Mouse (Mus musculus) ovary, adult 18-20 months (tissue): ENCODE measurements around the gene Rnf222.

Source experiments
- DNase-seq: peaks from one replicate; pipeline ENCODE4 v3.0.0; 2022; ENCODE audit warnings: low spot score, mixed read lengths

Gene Rnf222

DNA sequence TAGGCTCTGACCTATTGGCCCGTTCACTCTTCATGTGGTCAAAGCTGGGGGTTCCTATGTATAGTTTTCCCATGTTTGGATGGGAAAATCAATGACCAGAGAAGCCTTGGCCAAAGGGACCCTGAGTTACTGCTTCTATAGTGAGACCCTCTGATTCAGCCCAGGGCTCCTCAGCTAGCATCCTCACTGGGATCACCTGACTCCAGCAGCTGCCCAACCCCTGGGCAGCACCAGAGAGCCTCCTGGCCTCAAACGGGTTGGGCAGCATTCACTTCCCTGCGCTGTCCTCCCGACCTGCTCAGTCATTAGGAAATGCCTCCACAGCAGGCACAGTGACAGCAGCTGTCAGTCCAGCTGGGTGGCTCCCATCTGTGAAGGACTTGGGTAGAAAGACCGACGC is at the start of gene Rnf222:
Gene Rnf222, plus strand, starts transcription at position 301 of the 400 bp plus-strand sequence.
- no peak for DNase-seq

DNA sequence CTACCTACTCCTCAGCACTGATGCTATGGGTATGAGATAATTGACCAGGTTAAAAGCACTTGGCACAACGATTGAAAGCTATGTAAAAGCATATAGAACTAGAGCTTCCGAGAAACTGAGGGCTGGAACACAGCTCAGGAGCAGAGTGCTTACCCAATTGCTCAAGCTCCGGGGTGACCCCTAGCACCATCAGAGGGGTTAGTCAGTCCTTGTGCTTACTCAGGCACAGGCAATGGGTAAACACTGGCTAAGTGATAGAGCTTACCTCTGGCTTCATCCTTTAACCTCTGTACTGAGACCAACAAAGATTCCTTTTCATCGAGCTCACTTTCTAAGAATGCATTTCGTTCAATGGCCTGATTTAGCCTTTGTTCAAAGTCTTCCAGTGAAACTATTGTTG is 48.7 kb upstream of the Rnf222 start:
- DNase-seq, result no peak

- no peak for DNase-seq
Observed at GRCm38 (mm10) chr11:68850862-68851261, 37.5 kb upstream of the Rnf222 start.

DNA sequence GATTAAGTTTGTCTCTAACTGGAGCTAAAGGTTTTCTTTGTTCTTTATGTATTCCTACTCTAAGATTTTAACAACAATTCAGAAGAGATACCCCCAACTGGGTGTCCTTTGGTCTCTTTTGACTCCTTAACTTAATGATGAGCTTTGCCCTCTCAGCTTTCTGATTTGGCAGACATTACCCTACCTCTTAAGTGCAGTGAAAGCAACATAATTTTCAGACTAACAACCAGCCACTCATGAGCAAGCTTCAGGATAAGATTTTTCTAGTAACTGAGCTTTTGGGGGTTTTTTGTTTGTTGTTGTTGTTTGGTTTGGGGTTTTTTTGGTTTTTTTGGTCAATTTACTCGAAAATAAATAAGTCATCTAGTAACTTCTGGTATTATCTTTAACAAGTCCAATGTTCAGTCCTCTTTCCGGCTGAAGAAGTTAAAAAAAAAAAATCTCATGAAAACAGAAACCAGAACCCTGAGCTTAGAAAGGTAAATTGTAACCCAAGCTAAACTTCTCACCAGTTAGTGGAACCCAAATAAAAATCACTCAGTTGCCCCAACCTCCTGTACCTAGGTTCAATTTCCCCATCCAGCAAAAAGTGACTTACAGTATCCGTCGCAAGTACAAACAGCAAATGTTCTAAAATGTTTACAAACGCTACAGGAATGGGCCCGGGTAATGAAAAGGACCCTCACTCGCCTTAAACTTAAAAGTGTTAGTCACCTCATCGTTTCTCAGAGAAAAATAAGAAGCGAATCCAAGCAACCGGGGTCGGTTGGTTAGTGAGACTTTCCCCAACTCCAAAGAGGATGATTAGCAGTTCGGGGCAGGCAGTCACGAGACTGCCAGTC is 36.5 kb upstream of the Rnf222 start:
- no peak for DNase-seq

GRCm38 (mm10) chr11:68852486-68852901 is 35.9 kb upstream of the Rnf222 start:
- DNase-seq, result peak; percentile 74

DNA sequence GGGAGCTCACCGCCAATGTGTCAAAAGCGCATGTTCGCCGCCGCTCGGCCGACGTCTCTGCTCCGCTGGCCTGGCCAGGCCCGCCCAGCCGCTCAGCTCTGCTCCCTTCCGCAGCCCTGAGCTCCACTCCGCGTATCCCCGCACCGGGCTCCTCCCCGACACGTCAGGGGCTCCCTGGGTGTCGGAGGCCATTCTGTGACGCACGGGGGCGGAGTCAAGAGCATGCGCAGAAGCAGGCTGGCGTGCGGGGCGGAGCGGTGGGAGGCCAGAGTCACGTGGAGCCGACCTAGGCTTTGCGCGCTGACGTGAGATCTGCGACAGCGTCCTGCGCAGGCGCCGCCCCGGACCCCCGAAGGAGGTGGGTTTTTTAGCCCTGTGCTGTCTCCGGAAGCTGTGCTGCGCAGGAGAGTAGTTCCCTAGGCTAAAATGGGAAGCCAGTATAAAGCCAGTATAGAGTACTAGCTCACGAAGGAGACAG is 35.4 kb upstream of the Rnf222 start:
- DNase-seq, result peak; percentile 99

DNA sequence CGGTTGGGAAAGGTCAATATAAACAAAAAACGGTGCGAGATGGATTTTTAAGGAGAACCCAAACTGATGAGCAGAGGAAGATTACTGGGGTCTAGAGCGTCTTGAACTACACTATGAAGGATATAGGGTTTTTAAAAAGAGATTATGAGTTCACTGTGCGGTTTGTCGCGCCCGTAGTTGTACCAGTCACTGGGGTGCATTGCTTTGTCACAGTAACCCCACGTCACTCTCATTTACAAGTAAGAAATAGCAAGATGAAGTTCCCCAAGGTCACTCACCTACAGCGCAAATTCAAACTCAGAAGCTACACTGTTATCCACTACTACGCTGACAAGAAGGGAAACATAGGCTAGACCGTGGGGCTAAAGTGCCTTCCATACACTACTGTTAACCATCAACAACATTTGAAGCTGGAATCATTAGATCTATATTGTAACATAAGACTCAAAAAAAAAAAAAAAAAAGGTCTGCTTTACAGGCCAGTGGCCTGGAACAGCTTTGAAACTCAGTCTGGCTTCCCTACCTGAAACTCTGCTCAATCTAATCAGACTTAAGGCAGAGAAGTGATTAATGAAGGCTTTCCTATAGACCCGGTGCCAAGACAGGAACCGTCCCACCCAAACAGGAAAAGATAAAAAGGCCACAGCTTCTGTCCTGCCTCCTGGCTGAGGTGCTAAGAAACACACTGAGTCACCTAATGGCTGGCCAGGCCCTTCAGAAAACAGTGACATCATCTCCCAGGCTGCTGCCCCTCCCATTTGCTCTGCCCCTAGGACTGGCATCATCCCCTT is 34.5 kb upstream of the Rnf222 start:
- peak; percentile 36 for DNase-seq

DNA sequence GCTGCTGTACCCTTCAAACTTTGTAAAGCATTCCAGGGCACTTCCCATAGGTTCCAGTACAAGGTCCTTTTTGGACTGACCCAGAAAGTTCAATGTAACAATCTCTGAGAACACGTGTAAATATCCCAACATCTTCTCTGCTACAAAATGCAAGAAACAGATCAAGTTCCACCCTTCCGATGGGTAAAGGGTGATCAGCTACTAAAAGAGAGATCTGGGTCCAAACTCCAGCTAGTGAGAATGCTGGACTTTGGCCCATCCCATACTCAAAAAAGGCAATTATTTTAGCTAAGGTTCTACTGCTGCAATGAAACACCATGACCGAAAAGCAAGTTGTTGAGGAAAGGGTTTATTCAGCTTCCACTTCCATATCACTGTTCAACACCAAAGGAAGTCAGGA is 33.7 kb upstream of the Rnf222 start:
- DNase-seq, result no peak

DNA sequence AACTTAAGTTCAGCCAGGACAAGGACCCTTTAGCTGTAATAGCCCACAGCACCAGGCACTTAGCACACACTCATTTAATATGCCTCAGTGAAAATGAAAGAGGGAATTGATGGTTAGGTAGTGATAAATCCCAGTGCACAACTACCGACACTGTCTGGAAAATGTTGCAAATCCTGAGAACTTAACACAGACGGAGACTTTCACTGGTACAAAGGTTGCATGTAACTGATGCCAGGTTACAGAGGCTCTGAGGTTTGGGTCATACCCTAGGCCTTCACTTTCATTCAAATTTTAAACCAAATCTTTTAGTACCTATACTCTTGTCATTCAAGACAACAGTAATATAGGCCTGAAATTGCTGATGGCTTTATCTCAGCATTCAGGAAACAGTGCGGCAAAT is 31.0 kb upstream of the Rnf222 start:
- DNase-seq, result no peak

DNA sequence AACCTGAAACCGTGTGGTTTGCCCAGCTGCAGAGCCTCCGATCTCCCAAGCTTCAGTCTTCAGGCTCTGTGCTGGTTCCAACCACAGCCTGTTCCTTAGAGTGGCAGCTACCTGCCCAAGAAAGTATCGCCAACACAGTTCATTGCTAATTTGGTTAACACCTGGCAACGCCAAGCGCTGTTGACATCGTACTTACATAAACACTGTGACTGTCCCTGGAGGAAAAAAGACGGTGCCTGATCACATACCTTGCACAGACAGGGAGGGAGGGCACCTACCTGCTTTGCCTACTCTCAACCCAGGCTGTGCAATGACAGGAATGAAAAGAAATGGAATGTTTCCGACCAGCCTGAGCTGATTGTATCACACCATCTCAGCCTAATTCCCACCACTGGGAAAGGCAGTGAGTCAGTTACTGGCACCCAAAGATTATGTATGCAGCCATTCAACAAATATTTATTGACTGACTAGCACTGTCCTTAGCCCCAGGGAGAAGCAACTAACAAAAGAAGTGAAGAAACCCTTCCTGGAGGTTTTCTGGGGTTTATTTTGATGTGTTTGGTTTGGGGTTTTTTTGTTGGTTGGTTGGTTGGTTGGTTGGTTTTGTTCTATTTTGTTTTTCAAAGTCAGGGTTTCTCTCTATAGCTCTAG is 28.3 kb upstream of the Rnf222 start:
- DNase-seq, result no peak

- no peak for DNase-seq
Observed at GRCm38 (mm10) chr11:68862260-68862659, 26.1 kb upstream of the Rnf222 start.

DNA sequence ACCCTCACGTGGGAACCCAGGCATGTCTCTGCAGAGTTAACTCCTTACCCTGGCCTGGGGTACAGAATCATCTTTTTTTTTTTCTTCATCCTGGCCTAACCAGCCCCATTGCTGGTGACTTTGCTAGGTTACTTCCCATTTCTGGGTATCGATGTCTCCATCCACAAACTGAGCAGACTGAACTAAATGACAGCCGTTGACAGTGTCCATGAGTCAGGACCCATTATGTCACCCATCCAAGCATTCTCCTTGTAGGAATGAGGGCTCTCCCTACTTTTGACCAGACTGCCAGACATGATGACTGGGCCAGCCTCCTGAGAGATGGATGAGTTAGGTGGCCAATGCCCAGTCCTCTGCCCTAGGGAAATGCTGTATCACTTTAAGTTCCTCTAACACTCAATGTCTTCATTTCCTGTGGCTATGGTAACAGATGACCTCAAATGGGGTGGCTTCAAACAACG is 24.7 kb upstream of the Rnf222 start:
- DNase-seq, result no peak

GRCm38 (mm10) chr11:68864544-68865189 is 23.7 kb upstream of the Rnf222 start:
- DNase-seq, result peak; percentile 77

- no peak for DNase-seq
Observed at GRCm38 (mm10) chr11:68871277-68871676, 17.1 kb upstream of the Rnf222 start.

GRCm38 (mm10) chr11:68871748-68872147 is 16.6 kb upstream of the Rnf222 start, which contains the start of gene Ndel1:
TSS of gene Ndel1 (minus strand) at chr11:68871858.
- DNase-seq, result peak; percentile 24

DNA sequence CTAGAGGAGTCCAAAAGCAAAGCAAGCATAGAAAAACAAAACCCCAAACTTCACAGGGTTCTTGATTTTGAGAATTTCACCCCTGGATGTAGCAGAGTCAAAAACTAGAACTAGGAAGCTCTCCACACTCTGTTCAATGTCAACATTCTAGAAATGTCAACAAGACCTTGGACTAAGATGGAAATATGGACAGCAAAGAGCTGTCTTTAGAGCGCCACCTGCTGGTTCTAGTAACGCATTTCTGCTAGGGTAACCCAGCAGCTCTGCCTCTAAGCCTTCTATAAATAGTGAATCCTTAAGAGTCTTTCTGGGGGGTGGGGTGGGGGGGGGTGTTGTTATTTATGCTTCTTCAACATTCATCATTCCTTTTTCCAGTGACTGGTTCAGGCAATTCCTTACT is 13.5 kb upstream of the Rnf222 start:
- no peak for DNase-seq

DNA sequence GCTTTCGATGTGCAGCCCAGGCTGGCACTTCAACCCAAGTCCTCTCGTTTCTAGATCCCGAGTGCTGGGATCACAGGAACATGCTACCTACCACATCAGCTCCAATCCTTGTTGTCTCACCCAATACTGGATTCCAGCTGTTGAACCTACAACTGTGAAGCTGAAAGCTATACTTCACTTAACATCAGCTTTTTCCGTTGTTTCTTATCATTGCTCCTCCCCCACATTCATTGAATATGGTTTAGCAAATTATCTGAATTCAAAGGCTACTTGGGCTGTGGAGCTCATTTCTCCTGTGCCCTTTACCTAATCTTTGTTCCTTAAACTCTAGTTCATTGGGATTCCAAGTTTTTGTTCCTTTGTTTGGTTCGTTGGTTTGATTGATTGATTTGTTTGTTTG is 9.5 kb upstream of the Rnf222 start:
- no peak for DNase-seq

DNA sequence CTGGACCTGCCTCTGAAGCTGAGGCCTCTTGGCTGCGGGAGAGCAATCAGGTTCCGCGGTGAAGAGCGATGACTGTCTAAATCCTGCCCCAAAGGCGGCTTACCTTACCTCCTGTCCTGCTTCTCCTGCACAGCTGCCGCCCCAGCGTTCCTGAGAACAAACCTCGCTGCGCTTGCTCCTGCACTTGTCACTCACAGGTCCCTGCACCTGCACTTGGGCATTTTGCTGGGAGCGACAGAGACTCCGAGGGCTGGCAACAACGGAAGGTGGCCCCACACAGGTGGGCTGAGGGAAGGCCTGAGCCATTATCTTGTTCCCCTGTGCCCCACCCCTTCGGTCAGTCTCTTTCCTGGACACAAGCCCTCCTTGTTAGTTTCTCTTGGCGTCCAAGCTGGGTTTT is 6.2 kb upstream of the Rnf222 start:
- DNase-seq, result no peak

GRCm38 (mm10) chr11:68883843-68884242 is 4.5 kb upstream of the Rnf222 start:
- DNase-seq, result no peak

DNA sequence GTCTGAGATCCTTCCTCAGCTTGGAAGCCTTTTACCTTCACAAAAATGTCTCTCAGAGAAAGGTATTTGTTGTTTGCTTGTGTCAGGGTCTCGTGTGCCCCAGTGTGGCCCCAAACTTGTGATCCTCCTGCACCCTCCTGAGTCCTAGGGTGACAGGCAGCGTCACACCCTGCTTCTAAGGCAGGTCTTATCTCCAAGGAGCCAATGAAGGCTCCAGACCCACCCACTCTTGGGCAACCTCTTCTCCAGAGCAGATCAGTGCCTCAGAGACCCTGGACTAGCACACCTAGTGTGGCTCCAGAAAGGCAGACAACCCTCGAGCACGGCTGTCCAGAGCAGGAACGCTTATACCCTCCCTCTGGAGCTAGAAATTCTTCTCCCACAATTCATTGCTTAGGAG is 4.0 kb upstream of the Rnf222 start:
- DNase-seq, result no peak

- no peak for DNase-seq
Observed at GRCm38 (mm10) chr11:68886091-68886490, 2.3 kb upstream of the Rnf222 start.

GRCm38 (mm10) chr11:68888653-68889052 is 300 bp downstream of the Rnf222 start:
- no peak for DNase-seq
